Mouse (Mus musculus): ENCODE results near the gene Glrp1.

Gene Glrp1

GRCm38 (mm10) chr1:88492415-88492814 lies 17.5 kb downstream of the Glrp1 start:
- no peak for DNase-seq (ENCODE audit: low spot score)

- DNase-seq (ENCODE audit: low spot score) = peak; percentile 82
Observed at GRCm38 (mm10) chr1:88491617-88492378, 18.1 kb downstream of the Glrp1 start.

- DNase-seq (ENCODE audit: low spot score) = no peak
Observed at GRCm38 (mm10) chr1:88490164-88490563, 19.7 kb downstream of the Glrp1 start.

DNA sequence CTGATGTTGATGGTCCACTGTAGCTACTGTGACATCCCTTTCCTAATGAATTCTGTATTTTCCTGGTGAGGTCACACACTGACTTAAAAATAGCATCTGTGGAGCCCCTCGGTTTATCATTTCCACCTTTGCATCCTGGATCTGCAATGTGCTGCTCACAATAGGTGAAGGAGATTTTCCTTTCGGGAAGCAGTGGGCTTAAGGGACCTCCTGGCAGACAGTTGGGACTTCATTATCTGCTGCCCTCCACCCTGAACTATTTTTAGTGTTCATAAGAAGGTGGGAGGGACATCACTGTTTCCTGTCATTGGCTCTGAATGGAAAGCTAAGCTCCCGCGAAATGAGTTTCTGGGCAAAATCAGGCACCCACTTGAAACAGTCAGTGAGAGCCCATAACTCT lies 20.9 kb downstream of the Glrp1 start:
- DNase-seq (ENCODE audit: low spot score) = no peak

GRCm38 (mm10) chr1:88486336-88486735 lies 23.5 kb downstream of the Glrp1 start:
- DNase-seq (ENCODE audit: low spot score) = no peak

DNA sequence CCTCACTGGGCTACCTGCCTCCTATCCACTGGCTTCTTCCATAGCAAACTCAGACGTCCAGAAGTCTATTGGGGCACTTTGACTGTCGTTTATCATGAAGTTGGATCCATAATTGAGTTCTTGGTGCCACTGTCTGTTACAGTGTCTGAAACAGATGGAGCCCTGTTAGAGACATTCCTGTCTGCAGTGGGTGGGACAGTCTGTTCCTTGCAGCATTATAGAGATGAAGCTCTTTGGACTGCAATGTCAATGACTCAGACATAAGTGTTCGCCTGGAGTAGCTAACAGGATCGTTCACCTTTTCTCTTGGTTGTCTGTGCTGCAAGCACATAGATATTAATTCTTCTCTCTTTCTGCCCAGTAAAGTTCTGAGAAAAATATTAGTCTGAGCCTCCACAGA lies 25.8 kb downstream of the Glrp1 start:
- DNase-seq (ENCODE audit: low spot score) = no peak

DNA sequence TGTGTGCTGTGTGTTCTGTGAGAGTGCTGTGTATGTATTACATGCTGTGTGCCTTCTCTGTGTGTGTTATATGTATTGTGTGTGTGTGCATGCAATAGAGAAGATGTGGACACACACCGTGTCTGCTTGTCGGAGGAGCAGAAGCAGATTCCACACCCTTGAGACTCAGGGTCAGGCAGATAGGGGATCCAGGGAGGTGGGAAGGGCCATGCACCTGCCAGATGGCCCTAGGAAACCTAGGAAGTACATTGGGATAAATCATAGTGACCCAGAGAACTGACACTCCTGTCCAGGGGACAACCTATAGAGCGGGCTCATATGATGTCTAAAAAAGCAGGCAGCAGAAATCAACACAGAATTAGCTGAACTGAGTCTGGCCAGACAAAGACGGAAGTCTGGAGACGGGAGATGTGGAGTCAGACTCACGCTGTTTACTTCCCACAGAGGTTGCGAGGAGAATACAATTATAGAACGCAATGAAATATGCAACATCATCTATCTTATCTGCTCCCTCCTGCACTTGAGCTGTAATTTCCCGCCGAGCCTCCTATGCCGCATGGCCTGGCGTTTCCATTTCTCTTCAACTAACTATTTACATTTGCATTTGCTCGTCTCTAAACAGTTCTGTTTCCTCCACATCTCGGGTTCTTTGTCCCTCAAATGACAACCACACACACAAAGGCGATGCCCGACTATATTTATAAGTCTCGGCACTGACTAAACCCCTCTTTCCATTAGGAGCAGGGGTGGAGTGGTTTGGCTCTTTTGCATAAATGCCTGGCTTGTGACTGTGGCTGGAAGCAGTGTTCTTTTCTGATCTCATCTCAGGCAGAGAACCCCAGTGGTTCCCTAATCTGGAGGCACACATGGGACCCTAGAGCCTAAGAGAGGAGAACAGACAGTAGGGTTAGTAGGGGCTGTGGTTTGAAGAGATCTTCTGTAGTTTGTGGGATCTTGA lies 27.4 kb downstream of the Glrp1 start:
- DNase-seq (ENCODE audit: low spot score) = peak; percentile 69

- no peak for DNase-seq (ENCODE audit: low spot score)
Observed at GRCm38 (mm10) chr1:88480594-88480993, 29.3 kb downstream of the Glrp1 start.

DNA sequence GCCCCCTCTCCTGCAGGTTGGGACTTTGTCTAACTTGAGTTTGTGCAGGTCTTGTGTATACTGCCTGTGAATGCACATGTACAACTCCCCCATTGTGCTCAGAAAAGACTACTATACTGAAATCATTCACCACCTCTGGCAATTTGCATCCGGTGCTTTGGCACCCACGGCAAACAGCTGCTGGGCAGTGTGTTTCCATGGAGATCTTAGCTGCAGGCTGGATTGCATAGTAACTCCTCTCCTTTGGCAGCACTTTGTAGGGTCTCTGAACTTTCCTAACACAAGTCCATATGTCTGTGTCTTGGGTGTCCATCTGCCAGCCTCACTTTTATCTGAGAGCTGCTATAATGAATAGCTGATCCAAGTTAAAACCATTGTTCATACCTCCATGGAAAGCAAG lies 31.7 kb downstream of the Glrp1 start:
- no peak for DNase-seq (ENCODE audit: low spot score)

- no peak for DNase-seq (ENCODE audit: low spot score)
Observed at GRCm38 (mm10) chr1:88476554-88477085, 33.2 kb downstream of the Glrp1 start.

DNA sequence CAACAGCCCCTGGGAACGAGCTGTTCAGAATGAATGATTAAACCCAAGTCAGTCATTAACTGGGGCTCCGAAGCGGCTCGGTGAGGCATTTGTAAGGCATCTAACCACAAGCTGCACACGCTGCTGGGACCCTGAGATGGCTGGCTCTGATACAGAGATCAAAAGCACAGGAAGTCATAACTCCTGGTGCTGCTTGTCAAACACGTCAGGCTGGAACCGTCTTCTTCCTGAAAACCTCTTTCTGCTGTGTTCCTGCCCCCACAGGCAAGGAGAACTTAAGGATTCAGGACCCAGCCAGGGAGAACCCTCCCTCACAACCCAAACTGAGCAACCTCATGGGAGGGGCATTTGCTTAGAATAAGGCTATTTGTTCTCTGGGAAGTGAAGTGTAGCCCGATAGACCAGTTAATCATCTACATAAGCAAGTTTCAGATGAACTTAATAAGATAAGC lies 34.3 kb downstream of the Glrp1 start:
- no peak for DNase-seq (ENCODE audit: low spot score)

- DNase-seq (ENCODE audit: low spot score) = no peak
Observed at GRCm38 (mm10) chr1:88474598-88474997, 35.3 kb downstream of the Glrp1 start.

DNA sequence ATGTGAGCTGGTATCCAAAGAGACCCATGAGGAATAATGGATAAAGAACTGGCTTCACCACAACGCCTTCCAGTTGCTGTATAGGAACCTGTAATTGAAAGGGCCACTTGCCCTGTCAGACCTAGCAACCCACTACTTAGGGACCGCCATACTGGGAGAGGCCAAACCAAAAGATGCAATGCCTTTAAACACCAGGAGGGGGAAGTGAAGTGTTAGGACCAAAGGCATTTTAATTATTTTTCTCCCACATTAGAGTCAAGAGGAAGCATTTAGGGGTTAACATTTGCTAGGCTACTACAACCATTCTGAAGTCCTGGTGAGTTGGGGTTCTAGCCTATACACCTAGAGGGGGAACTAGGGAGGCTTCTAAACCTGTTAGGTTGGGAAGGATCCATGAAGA lies 36.0 kb downstream of the Glrp1 start:
- no peak for DNase-seq (ENCODE audit: low spot score)

GRCm38 (mm10) chr1:88472258-88472657 lies 37.6 kb downstream of the Glrp1 start:
- DNase-seq (ENCODE audit: low spot score) = no peak

DNA sequence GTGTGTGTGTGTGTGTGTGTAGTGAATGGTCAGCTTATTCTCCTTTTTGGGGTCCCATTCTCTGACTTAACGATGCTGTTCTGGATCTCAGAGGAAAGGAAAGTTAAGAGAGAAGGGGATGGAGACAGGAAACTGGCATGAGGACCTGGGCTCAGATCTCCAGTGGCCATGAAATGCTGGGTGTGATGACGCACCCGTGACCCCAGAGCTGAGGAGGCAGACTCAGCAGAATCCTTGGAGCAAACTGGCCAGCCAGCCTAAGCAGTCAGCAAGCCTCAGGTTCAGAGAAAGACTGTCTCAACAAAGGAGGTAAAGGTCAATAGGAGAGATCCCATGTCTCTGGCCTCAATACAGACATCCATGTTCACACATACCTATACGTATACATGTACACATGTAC lies 40.1 kb downstream of the Glrp1 start:
- no peak for DNase-seq (ENCODE audit: low spot score)

GRCm38 (mm10) chr1:88468335-88468734 lies 41.5 kb downstream of the Glrp1 start:
- no peak for DNase-seq (ENCODE audit: low spot score)

DNA sequence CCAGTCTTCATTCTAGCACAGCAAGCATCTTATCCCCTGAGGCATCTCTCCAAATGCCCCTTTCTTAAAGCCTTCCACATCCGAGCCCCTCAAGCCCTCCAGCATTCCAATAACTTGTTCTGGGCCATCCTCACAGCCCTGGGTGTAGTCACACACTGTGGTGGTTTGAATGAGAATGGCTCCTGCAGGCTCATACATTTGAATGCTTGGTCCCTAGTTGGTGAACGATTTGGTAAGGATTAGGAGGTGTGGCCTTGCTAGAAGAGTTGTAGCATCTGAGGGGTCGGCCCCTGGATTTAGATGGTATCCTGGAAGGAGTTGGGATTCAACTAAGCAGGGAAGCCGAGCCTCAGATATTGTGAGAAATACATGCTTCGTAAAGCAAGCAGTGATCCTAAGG lies 42.0 kb downstream of the Glrp1 start:
- no peak for DNase-seq (ENCODE audit: low spot score)

DNA sequence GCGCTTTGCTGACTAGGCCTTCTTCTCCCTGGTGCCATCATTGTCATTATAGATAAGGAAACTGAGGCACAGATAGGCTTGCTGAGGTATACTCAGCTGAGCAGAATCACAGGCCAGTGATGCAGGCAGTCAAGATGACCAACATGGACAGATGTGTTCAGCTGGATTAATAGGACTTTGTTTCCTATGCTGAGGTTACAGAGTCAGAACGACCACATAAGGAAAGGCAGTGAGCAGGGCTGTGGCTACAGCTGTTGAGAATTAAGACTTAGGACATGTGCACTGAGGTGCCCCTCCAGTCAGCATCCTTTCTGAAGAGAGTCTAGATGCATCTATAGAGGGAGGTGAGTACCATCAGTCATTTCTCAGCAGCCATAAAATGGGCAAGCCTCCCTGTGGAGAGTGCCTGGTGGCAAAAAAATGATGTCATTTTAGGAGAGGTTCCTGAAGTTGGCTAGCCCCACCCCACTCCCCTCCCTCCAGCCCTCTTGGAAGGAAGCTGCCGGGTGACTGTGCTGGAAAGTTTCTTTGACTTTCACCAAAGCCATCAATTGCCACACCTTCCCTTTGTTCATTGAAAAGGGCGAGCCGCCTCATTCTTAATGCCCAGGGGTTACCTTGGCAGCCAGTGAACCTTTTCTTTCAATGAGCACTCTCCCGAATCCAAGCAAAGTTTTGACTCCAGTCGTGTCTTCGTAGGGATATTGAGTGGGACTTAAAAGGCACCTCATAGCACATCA lies 43.4 kb downstream of the Glrp1 start:
- no peak for DNase-seq (ENCODE audit: low spot score)

DNA sequence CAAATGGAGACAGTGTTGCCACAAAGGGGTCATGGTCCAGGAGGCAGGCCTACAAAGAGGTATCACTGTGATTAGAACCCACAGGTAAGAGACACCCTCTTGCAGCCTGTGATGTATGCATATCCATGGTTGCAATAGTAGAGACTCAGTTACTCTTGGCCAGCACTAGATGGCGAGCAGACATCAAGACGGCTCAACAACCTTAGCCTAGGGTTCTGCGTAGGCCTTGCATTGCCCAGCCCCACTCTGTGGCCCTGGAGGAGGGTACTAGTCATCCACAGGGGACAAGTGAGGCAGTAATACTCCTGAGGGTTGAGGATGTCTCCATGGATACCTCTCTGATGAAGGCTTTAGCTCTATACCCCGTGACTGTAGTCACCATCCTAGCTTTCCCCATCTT lies 44.1 kb downstream of the Glrp1 start:
- DNase-seq (ENCODE audit: low spot score) = no peak

DNA sequence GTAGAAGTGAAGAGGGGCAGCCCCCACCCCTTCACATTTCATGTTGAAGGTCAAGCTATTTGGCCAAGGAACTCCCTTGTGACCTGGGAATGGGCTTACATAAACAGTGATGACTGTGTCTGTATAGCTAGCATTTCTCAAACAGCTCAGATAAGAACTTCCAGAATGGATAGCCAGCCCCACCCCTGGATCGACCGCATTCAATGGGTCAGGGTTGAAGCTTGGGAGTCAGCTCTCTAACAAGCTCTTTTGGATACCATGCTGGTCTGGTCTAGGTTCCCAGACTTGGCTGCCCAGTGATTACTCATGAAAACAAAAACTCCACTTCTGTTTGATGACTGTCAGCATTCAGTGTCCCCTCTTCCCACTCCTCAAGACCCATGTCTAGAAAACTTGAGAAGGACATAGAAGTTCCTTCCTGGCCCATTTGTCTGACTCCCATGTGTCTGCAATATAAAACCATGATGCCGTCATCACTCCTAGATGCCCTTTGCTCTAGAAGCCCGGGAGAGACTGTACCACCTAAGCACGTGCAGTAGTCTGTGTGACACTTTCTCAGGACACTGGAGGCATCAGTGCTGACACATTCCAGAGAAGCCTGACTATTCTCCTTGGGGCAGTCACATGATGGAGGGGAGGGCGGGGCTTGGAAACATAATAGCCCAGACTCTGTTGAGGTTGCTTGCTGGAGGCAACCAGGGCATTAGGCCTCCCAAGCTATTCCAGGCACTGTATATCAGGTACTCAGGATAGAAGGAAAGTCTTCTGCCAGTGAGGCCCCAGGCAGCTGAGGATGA lies 45.6 kb downstream of the Glrp1 start:
- no peak for DNase-seq (ENCODE audit: low spot score)

DNA sequence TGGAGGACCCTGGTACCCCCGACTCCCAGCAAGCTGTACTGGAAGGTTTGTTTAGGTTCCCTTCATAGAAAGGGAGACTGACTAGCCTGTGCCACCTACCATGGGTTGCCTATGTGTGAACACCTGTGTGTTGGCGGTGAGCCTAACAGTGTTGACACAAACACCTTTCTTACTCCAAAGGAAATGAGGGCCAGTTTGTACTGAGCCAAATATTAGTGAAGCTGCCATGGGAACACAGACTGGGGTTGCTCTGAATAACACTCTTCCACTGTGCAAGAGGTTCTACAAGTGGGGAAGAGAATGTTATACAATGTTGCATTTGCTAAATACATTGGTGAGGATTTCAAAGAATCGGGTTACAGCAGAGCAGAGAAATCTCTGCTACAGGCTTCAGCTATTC lies 46.6 kb downstream of the Glrp1 start:
- no peak for DNase-seq (ENCODE audit: low spot score)

Data from c-Kit-positive CD71-positive TER-119-positive erythroid progenitor cells, embryonic 14.5 days (primary cell).